Comparison of ENCODE assay signal across 10 mouse cellular contexts in genomic region chr10:68081712-68082111, GRCm38 (mm10).
DNase-seq lines count a peak whose midpoint lies in the region; ATAC-seq and TF ChIP-seq lines count a peak whose summit lies in the region.
"Had no signal": no experiment of that assay in that cellular context is flagged by ENCODE, and none has a peak within 500 bp of the region (broad histone marks: within the 10 kb centered on the region; RNA-seq: fewer than 3 reads in every experiment).

No protein-coding gene starts in this region.

- H3K4me1 ChIP-seq in midbrain, embryonic 11.5 days (ENCODE audit: control insufficient read depth, insufficient read depth, low read length) = no peaks in the 10 kb centered on the region
- H3K4me1 ChIP-seq in midbrain, embryonic 13.5 days (replicated peaks) = no peaks in the 10 kb centered on the region
- H3K4me1 ChIP-seq: intestine, embryonic 15.5 days had no signal

- 0 out of 2 replicates have a peak overlapping the region, but pooled peaks have one; percentile 12 for H3K27ac ChIP-seq in gastrocnemius, adult 2 months
- no peak overlapping the region for H3K27ac ChIP-seq in midbrain, embryonic 11.5 days (ENCODE audit: low read depth, low read length)
- no peak overlapping the region for H3K27ac ChIP-seq in midbrain, embryonic 13.5 days
- no peak overlapping the region for H3K27ac ChIP-seq in layer of hippocampus, adult 2 months
- H3K27ac ChIP-seq: intestine, embryonic 15.5 days; limb, embryonic 15.5 days had no signal

- DNase-seq in gastrocnemius, adult 2 months = no peak
- DNase-seq in gastrocnemius, adult 8-10 months (ENCODE audit: low spot score in 2 of 2) = no peak
- DNase-seq in midbrain, embryonic 11.5 days (ENCODE audit: low spot score, missing footprints) = peak; percentile 28
- DNase-seq in induced T-regulatory cell, adult 2 months (ENCODE audit: low read depth) = peak; percentile 35
- DNase-seq in spleen, postnatal 4 days (ENCODE audit: low spot score in 2 of 2) = no peak
- DNase-seq in layer of hippocampus, adult 2 months (ENCODE audit: low spot score in 2 of 2) = no peak
- no peak for DNase-seq in neural tube, embryonic 10.5 days (ENCODE audit: extremely low spot score, low spot score)

- no peaks in the 10 kb centered on the region for H3K36me3 ChIP-seq in midbrain, embryonic 11.5 days (ENCODE audit: control insufficient read depth, insufficient read depth, low read length)
- H3K36me3 ChIP-seq in midbrain, embryonic 13.5 days = no peaks in the 10 kb centered on the region
- H3K36me3 ChIP-seq: intestine, embryonic 15.5 days; limb, embryonic 15.5 days had no signal

- 81% methylated on average over 6 of the region's 6 CpGs for WGBS in midbrain, embryonic 11.5 days
- WGBS in midbrain, embryonic 13.5 days = 77% methylated on average over 6 of the region's 6 CpGs

- no peak overlapping the region for H3K4me3 ChIP-seq in gastrocnemius, adult 2 months
- H3K4me3 ChIP-seq in midbrain, embryonic 11.5 days (ENCODE audit: low read depth, low read length) = no peak overlapping the region
- no peak overlapping the region for H3K4me3 ChIP-seq in midbrain, embryonic 13.5 days (replicated peaks)
- H3K4me3 ChIP-seq in layer of hippocampus, adult 2 months = no peak overlapping the region
- H3K4me3 ChIP-seq: intestine, embryonic 15.5 days; limb, embryonic 15.5 days had no signal

- ATAC-seq in midbrain, embryonic 11.5 days (ENCODE audit: low FRiP score) = no peak
- ATAC-seq in midbrain, embryonic 13.5 days = no peak
- ATAC-seq: intestine, embryonic 15.5 days had no signal

- no peak overlapping the region for H3K9ac ChIP-seq in midbrain, embryonic 11.5 days (ENCODE audit: low read length)
- no peak overlapping the region for H3K9ac ChIP-seq in midbrain, embryonic 13.5 days (replicated peaks)
- H3K9ac ChIP-seq: intestine, embryonic 15.5 days; limb, embryonic 15.5 days had no signal

- TF ChIP-seq CTCF in gastrocnemius, adult 2 months (IDR thresholded peaks at IDR 0.05) = no peak
- TF ChIP-seq CTCF in layer of hippocampus, adult 2 months (conservative IDR thresholded peaks at IDR 0.05) = no peak

- H3K27me3 ChIP-seq in midbrain, embryonic 11.5 days (ENCODE audit: control insufficient read depth, insufficient read depth, low read length) = no peaks in the 10 kb centered on the region
- H3K27me3 ChIP-seq in midbrain, embryonic 13.5 days = no peaks in the 10 kb centered on the region
- H3K27me3 ChIP-seq: intestine, embryonic 15.5 days; limb, embryonic 15.5 days had no signal

- H3K4me2 ChIP-seq in midbrain, embryonic 11.5 days = no peak overlapping the region
- no peak overlapping the region for H3K4me2 ChIP-seq in midbrain, embryonic 13.5 days (replicated peaks)
- H3K4me2 ChIP-seq: intestine, embryonic 15.5 days; limb, embryonic 15.5 days had no signal

- H3K9me3 ChIP-seq in midbrain, embryonic 11.5 days (ENCODE audit: control insufficient read depth, low read length) = no peaks in the 10 kb centered on the region
- no peaks in the 10 kb centered on the region for H3K9me3 ChIP-seq in midbrain, embryonic 13.5 days
- H3K9me3 ChIP-seq: intestine, embryonic 15.5 days; limb, embryonic 15.5 days had no signal

- intact Hi-C loops in gastrocnemius, adult 2 months (cut with DNase I) = no loop called here

Comparison
In these comparisons a context has a peak if more than half of its experiments do, and no peak if none do; other contexts are left out.
1. DNase-seq: peak in midbrain, embryonic 11.5 days (single experiment) and induced T-regulatory cell, adult 2 months (single experiment); none in gastrocnemius, adult 2 months (single experiment), gastrocnemius, adult 8-10 months (0 of 2), spleen, postnatal 4 days (0 of 2), layer of hippocampus, adult 2 months (0 of 2) and neural tube, embryonic 10.5 days (single experiment).